Mouse (Mus musculus) kidney, adult 18-20 months (tissue): ENCODE measurements at regions not wholly inside any gene's neighbourhood (a gene's known extent, or its start where the extent isn't known, plus 50 kb on each side); places are given as distances from the start of the nearest gene placed in this dataset.

ENCODE experiments used
- DNase-seq: peaks from one replicate; pipeline ENCODE4 v3.0.0; 2021

DNA sequence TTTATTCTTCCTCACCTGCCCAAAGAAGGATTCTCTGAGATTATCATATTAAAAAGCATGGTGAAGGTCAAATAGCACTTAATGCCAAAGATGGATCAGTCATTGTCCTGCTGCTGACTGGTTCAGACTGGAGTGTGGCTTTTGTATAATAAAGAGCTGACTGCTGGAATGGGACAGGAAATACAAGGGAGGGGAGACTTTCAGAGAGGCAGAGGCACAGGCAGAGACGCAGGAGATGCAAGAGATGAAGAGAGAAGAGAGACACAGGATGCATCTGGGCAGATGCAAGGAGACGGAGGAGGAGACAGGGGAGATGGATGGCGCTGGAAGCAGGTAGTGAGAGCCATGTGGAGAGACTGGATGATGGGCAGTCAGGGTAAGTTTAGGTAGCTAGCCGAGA is 65.4 kb upstream of the Glrp1 start:
- no peak for DNase-seq

GRCm38 (mm10) chr1:88572161-88572560 is 62.3 kb upstream of the Glrp1 start:
- no peak for DNase-seq

GRCm38 (mm10) chr1:88568447-88569053 is 58.7 kb upstream of the Glrp1 start:
- DNase-seq, result no peak

- no peak for DNase-seq
Observed at GRCm38 (mm10) chr1:88567198-88567597, 57.3 kb upstream of the Glrp1 start.

DNA sequence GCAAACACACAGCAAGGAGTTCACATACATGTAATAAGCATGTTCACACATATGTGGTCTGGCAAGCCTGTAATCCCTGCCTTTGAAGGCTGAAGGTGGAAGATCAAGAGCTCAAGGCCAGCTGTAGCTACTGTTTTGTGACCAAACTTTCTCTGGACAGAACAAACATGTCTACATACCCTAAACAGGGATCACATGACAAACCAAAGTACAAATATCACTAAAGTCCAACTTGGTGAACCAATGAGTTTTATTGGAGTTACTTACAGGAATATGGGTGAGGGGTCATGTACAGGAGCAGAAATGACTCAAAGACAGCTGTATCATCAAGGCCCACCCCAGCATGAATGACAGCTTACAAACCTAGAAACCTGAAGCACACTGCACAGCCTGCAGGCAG is 56.6 kb upstream of the Glrp1 start:
- no peak for DNase-seq

GRCm38 (mm10) chr1:88564825-88565224 is 55.0 kb upstream of the Glrp1 start:
- DNase-seq, result no peak

GRCm38 (mm10) chr1:88562361-88562760 is 52.5 kb upstream of the Glrp1 start:
- peak; percentile 84 for DNase-seq

GRCm38 (mm10) chr1:88560771-88561170 is 50.9 kb upstream of the Glrp1 start:
- no peak for DNase-seq
